8 mouse cellular contexts compared by ENCODE assay signal in the genomic region with DNA sequence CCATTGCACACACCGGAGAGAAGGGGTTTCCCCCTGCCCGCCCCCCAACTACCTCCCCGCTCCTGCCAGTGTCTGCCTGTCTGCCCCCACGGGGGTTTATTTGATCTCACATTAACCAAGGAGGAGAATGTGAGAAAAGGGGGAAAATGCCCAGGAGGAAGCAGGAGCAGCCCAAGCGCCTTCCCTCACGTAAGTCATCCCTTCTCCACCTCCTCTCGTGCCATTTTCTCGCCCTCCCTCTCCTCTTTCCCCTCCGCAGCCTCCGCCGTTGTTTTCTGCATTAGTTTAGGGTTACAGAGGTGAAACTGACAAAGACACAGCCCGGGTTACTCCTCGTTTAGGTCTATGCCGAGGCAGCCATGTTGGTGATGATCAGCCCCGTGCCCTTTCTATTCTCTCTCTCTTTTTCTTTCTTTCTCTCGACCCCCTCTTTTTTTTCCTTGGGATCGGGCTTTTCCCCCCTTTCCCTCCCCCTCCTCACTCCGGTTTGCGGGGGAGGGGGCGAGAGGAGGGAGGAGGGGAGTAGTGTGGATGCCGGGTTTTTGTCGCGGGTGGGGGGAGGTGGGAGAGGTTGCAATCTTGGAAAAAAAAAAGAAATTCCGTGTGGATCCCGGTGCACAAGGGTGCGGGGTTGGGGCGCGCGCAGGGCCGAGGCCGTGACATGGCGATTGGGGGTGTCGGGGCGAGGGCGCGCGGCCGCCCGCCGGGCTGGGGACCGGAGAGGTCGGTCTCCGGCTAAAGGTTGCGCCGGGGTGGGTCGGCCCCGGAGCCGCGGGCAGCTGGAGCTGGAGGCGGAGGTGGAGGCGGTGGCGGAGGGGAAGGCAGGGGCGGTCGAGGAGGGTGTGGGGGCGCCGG. TPM values are rescaled to one million over a fixed set of nuclear protein-coding genes. Genes with fewer than 3 reads are reported as not detected.
DNase-seq lines count a peak whose midpoint lies in the region; ATAC-seq lines count a peak whose summit lies in the region.

No protein-coding gene starts in this region.

- 1% methylated on average over 52 of the region's 56 CpGs for WGBS in embryonic facial prominence, embryonic 15.5 days
- WGBS in heart, embryonic 15.5 days = under 1% methylated on average over 52 of the region's 56 CpGs
- 2% methylated on average over 46 of the region's 56 CpGs for WGBS in liver, embryonic 16.5 days (ENCODE audit: insufficient replicate concordance)

- peak; percentile 20 for ATAC-seq in embryonic facial prominence, embryonic 15.5 days (ENCODE audit: insufficient number of reproducible peaks, low FRiP score, low TSS enrichment, low read depth)
- no peak for ATAC-seq in heart, embryonic 15.5 days (replicated peaks; ENCODE audit: insufficient number of reproducible peaks, insufficient read depth, low FRiP score, low read depth)
- peak; percentile 27; the same call in 1 of the 2 replicates for ATAC-seq in liver, embryonic 16.5 days (ENCODE audit: low read depth)

- DNase-seq in CD4-positive helper T cell, adult 2 months (ENCODE audit: low read depth, low spot score) = peak; percentile 71
- DNase-seq in adrenal gland, postnatal 25 days = peak; percentile 16
- DNase-seq in kidney, postnatal 14 days = peak; percentile 53
- peak; percentile 6 for DNase-seq in ovary, adult 18-20 months (ENCODE audit: low spot score)
- peak; percentile 65 for DNase-seq in thymus, postnatal 14 days

- H3K27me3 ChIP-seq in embryonic facial prominence, embryonic 15.5 days = no peaks in the 10 kb centered on the region
- H3K27me3 ChIP-seq in heart, embryonic 15.5 days = no peaks in the 10 kb centered on the region
- peaks cover 44% of the 10 kb centered on the region for H3K27me3 ChIP-seq in liver, embryonic 16.5 days (ENCODE audit: control insufficient read depth, insufficient read depth, low read depth, low read length)

- no peaks in the 10 kb centered on the region for H3K36me3 ChIP-seq in embryonic facial prominence, embryonic 15.5 days
- H3K36me3 ChIP-seq in heart, embryonic 15.5 days = no peaks in the 10 kb centered on the region
- no peaks in the 10 kb centered on the region for H3K36me3 ChIP-seq in liver, embryonic 16.5 days (ENCODE audit: control insufficient read depth, insufficient read depth)

- H3K9me3 ChIP-seq in embryonic facial prominence, embryonic 15.5 days (replicated peaks) = no peaks in the 10 kb centered on the region
- no peaks in the 10 kb centered on the region for H3K9me3 ChIP-seq in heart, embryonic 15.5 days (replicated peaks)
- H3K9me3 ChIP-seq in liver, embryonic 16.5 days (replicated peaks; ENCODE audit: control insufficient read depth, low read length) = no peaks in the 10 kb centered on the region

- peak overlapping the region; percentile 100 for H3K27ac ChIP-seq in embryonic facial prominence, embryonic 15.5 days (replicated peaks)
- peak overlapping the region; percentile 100 for H3K27ac ChIP-seq in heart, embryonic 15.5 days
- peak overlapping the region; percentile 84 for H3K27ac ChIP-seq in liver, embryonic 16.5 days (ENCODE audit: low read length)

- peak overlapping the region; percentile 98 for H3K9ac ChIP-seq in embryonic facial prominence, embryonic 15.5 days
- H3K9ac ChIP-seq in heart, embryonic 15.5 days = peak overlapping the region; percentile 99
- H3K9ac ChIP-seq in liver, embryonic 16.5 days (ENCODE audit: low read depth, low read length) = peak overlapping the region; percentile 71

- H3K4me1 ChIP-seq in embryonic facial prominence, embryonic 15.5 days = peaks cover 25% of the 10 kb centered on the region
- H3K4me1 ChIP-seq in heart, embryonic 15.5 days (replicated peaks) = peaks cover 24% of the 10 kb centered on the region
- H3K4me1 ChIP-seq in liver, embryonic 16.5 days (ENCODE audit: control insufficient read depth, low read depth, low read length) = no peaks in the 10 kb centered on the region; the same call in 1 of the 2 replicates

- H3K4me3 ChIP-seq in embryonic facial prominence, embryonic 15.5 days (replicated peaks) = peak overlapping the region; percentile 82
- H3K4me3 ChIP-seq in heart, embryonic 15.5 days = peak overlapping the region; percentile 95
- peak overlapping the region; percentile 67 for H3K4me3 ChIP-seq in liver, embryonic 16.5 days (ENCODE audit: low read depth, low read length)

- peak overlapping the region; percentile 83 for H3K4me2 ChIP-seq in embryonic facial prominence, embryonic 15.5 days (replicated peaks)
- peak overlapping the region; percentile 75 for H3K4me2 ChIP-seq in heart, embryonic 15.5 days
- H3K4me2 ChIP-seq in liver, embryonic 16.5 days (ENCODE audit: low read depth, low read length) = peak overlapping the region; percentile 68

RNA-seq across cellular contexts. Expression of a gene that starts 0.5 kb away (rescaled TPM):
- 15.1 and 15.4 TPM in 2 replicates for total RNA-seq in adrenal gland, postnatal 25 days (2021)
- polyA plus RNA-seq in embryonic facial prominence, embryonic 15.5 days (2015; fragmentation: Nextera tagmentation; extraction: Ambion mirVana) = 9.6 and 10.3 TPM in 2 replicates
- polyA plus RNA-seq in heart, embryonic 15.5 days (2015; fragmentation: Nextera tagmentation; extraction: Ambion mirVana) = 5.4 and 6.3 TPM in 2 replicates
- polyA plus RNA-seq in liver, embryonic 16.5 days (2015; fragmentation: Nextera tagmentation; extraction: Ambion mirVana) = 0.65 and 0.66 TPM in 2 replicates

Comparison
In these comparisons a context has a peak if more than half of its experiments do, and no peak if none do; other contexts are left out.
1. DNase-seq: peak in every context shown above with its lines; median percentile 71 in CD4-positive helper T cell, adult 2 months; 65 in thymus, postnatal 14 days; 53 in kidney, postnatal 14 days; 16 in adrenal gland, postnatal 25 days; 6 in ovary, adult 18-20 months.